Mouse (Mus musculus) stomach, postnatal 0 days (tissue): Measurements from ENCODE around the gene Ap2a1.

Experiments used
- CTCF ChIP-seq: IDR thresholded peaks from 2 replicates; pipeline ENCODE4 v1.5.1; 2016; ENCODE audit warnings: antibody characterized with exemption, low read depth, mild to moderate bottlenecking, moderate library complexity
- EP300 ChIP-seq: optimal IDR thresholded peaks from 2 replicates; pipeline ENCODE3; 2016; ENCODE audit warnings: antibody characterized with exemption

GRCm38 (mm10) chr7:44905430-44905829 is 23.9 kb downstream of the Ap2a1 start:
- no peak for TF ChIP-seq CTCF
- no peak for TF ChIP-seq EP300
